Mouse (Mus musculus): Measurements from ENCODE around the gene Ski. TPM values are rescaled to one million over a fixed set of nuclear protein-coding genes. Genes with fewer than 3 reads are reported as not detected.

Ski gene
- polyA plus RNA-seq, 1 experiment from 2014 or later: 15.5 TPM

- Histone ChIP-seq H3K9ac (ENCODE audit: low read depth, low read length) (peak overlapping the region; percentile 40; the same call in 1 of the 2 replicates), H3K27ac (peak overlapping the region; percentile 92), H3K4me2 (ENCODE audit: low read length) (peak overlapping the region; percentile 23), H3K36me3 (ENCODE audit: insufficient read depth, low read length) (no peaks in the 10 kb centered on the region), H3K4me1 (replicated peaks; ENCODE audit: insufficient read depth, low read length) (peaks cover 65% of the 10 kb centered on the region), H3K9me3 (replicated peaks; ENCODE audit: low read length) (no peaks in the 10 kb centered on the region), H3K27me3 (ENCODE audit: insufficient read depth, low read length) (no peaks in the 10 kb centered on the region), H3K4me3 (replicated peaks; ENCODE audit: low read depth, low read length) (no peak overlapping the region)
- DNase-seq (ENCODE audit: low spot score) (peak; percentile 92), ATAC-seq (replicated peaks; ENCODE audit: low FRiP score, low read depth) (peak; percentile 47; the same call in 1 of the 2 replicates)
- TF ChIP-seq CTCF (IDR thresholded peaks at IDR 0.05; ENCODE audit: low read depth): no peak
- WGBS: 4% methylated on average over 6 of the region's 6 CpGs
These were observed 44.1 kb downstream of the Ski start for GRCm38 (mm10) chr4:155178274-155178673.

DNA sequence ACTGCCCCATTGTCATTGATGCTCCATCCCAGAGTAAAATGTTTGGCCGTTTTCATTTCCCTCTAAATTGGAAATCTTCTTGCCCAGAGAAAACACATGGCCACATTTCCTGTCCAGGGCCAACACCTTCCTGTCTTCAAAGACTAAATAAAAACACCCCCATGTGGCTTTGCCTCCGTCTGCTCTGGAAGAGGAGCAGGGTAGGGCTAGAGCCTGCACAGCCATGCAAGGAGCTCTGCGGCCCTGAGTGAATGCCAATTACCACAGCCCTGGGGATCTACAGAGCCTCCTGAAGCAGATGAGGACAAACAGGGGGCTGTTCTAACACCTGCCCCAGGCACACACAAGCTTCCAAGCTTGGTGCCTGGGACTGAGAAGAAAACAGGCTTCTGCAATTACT, 46.2 kb downstream of the Ski start:
- ATAC-seq (replicated peaks; ENCODE audit: low FRiP score, low read depth) (no peak), DNase-seq (ENCODE audit: low spot score) (no peak)
- Histone ChIP-seq H3K4me2 (ENCODE audit: low read length) (no peak overlapping the region), H3K36me3 (ENCODE audit: insufficient read depth, low read length) (no peaks in the 10 kb centered on the region), H3K27ac (no peak overlapping the region), H3K4me3 (replicated peaks; ENCODE audit: low read depth, low read length) (no peak overlapping the region), H3K4me1 (replicated peaks; ENCODE audit: insufficient read depth, low read length) (peaks cover 80% of the 10 kb centered on the region), H3K9me3 (replicated peaks; ENCODE audit: low read length) (no peaks in the 10 kb centered on the region), H3K9ac (ENCODE audit: low read depth, low read length) (no peak overlapping the region), H3K27me3 (ENCODE audit: insufficient read depth, low read length) (no peaks in the 10 kb centered on the region)
- 35% methylated on average over 3 of the region's 3 CpGs for WGBS
- no peak for TF ChIP-seq CTCF (IDR thresholded peaks at IDR 0.05; ENCODE audit: low read depth)

- peak overlapping the region; percentile 97 for H3K27ac ChIP-seq
- no peak for TF ChIP-seq CTCF (IDR thresholded peaks at IDR 0.05; ENCODE audit: low read depth)
- H3K4me1 ChIP-seq (replicated peaks; ENCODE audit: insufficient read depth, low read length): peaks cover 81% of the 10 kb centered on the region
- no peaks in the 10 kb centered on the region for H3K9me3 ChIP-seq (replicated peaks; ENCODE audit: low read length)
- peak; percentile 26; the same call in 1 of the 2 replicates for ATAC-seq (replicated peaks; ENCODE audit: low FRiP score, low read depth)
- WGBS: 10% methylated on average over 17 of the region's 17 CpGs
- no peak overlapping the region for H3K4me3 ChIP-seq (replicated peaks; ENCODE audit: low read depth, low read length)
- H3K4me2 ChIP-seq (ENCODE audit: low read length): peak overlapping the region; percentile 31
- no peaks in the 10 kb centered on the region for H3K36me3 ChIP-seq (ENCODE audit: insufficient read depth, low read length)
- H3K27me3 ChIP-seq (ENCODE audit: insufficient read depth, low read length): no peaks in the 10 kb centered on the region
- H3K9ac ChIP-seq (ENCODE audit: low read depth, low read length): peak overlapping the region; percentile 28; the same call in 1 of the 2 replicates
- peak; percentile 76 for DNase-seq (ENCODE audit: low spot score)
These were observed 48.3 kb downstream of the Ski start for GRCm38 (mm10) chr4:155173822-155174785.

- Histone ChIP-seq H3K9me3 (replicated peaks; ENCODE audit: low read length) (no peaks in the 10 kb centered on the region), H3K27ac (peak overlapping the region; percentile 97), H3K4me2 (ENCODE audit: low read length) (peak overlapping the region; percentile 31), H3K9ac (ENCODE audit: low read depth, low read length) (peak overlapping the region; percentile 28; the same call in 1 of the 2 replicates), H3K4me3 (replicated peaks; ENCODE audit: low read depth, low read length) (no peak overlapping the region), H3K27me3 (ENCODE audit: insufficient read depth, low read length) (no peaks in the 10 kb centered on the region), H3K4me1 (replicated peaks; ENCODE audit: insufficient read depth, low read length) (peaks cover 72% of the 10 kb centered on the region), H3K36me3 (ENCODE audit: insufficient read depth, low read length) (no peaks in the 10 kb centered on the region)
- DNase-seq (ENCODE audit: low spot score) (peak; percentile 98), ATAC-seq (replicated peaks; ENCODE audit: low FRiP score, low read depth) (peak; percentile 92)
- TF ChIP-seq CTCF (IDR thresholded peaks at IDR 0.05; ENCODE audit: low read depth): no peak
- WGBS: 20% methylated on average over 21 of the region's 21 CpGs
These were observed 49.2 kb downstream of the Ski start for GRCm38 (mm10) chr4:155172909-155173821.

DNA sequence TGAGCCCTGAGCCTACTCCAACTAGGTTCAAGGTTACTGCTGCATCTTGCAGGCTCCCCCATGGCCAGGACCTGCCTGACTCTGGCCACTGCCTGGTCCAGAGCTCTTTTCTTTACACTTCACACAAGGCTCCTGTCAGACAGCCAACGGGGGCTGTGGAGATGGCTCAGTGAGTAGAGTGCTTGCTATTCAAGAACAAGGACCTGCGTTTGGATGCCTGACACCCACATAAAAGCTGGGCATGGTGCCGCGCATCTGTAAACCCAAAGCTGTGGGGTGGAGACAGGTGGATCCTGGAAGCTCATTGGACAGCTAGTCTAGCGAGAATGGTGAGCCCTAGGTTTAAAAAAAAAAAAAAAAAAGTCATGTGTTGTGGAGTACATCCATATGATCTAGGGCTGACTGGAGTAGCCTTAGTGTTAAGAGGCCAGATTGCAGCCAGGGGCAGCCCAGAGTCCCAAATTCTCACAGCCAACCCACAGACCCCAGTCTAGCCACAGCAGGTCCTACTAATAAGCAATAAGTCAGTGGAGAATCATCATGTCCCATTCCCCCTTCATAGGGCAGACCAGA, 50.3 kb downstream of the Ski start:
- H3K27me3 ChIP-seq (ENCODE audit: insufficient read depth, low read length): no peaks in the 10 kb centered on the region
- ATAC-seq (replicated peaks; ENCODE audit: low FRiP score, low read depth) (no peak), DNase-seq (ENCODE audit: low spot score) (no peak)
- no peak overlapping the region for H3K9ac ChIP-seq (ENCODE audit: low read depth, low read length)
- WGBS: 76% methylated on average over 5 of the region's 5 CpGs
- no peaks in the 10 kb centered on the region for H3K36me3 ChIP-seq (ENCODE audit: insufficient read depth, low read length)
- H3K4me1 ChIP-seq (replicated peaks; ENCODE audit: insufficient read depth, low read length): peaks cover 64% of the 10 kb centered on the region
- TF ChIP-seq CTCF (IDR thresholded peaks at IDR 0.05; ENCODE audit: low read depth): no peak
- no peaks in the 10 kb centered on the region for H3K9me3 ChIP-seq (replicated peaks; ENCODE audit: low read length)
- no peak overlapping the region; the same call in 1 of the 2 replicates for H3K4me2 ChIP-seq (ENCODE audit: low read length)
- no peak overlapping the region for H3K4me3 ChIP-seq (replicated peaks; ENCODE audit: low read depth, low read length)
- H3K27ac ChIP-seq: peak overlapping the region; percentile 97
